Mouse (Mus musculus) adrenal gland, adult 8-10 months (tissue): Measurements from ENCODE around the gene Ypel3. TPM values are rescaled to one million over a fixed set of nuclear protein-coding genes. Genes with fewer than 3 reads are reported as not detected.

ENCODE experiments used
- DNase-seq: peaks from one replicate; pipeline ENCODE4 v3.0.0; 2022
- total RNA-seq, 4 experiments: library from RNA; stranded (reverse); gene quantifications; 2 replicates each; pipeline ENCODE4 v1.2.4; 2022

Ypel3 gene
- total RNA-seq, 4 experiments from 2014 or later: 114 to 148 (median 125) TPM

GRCm38 (mm10) chr7:126794271-126794605, 17.5 kb downstream of the Ypel3 start:
- no peak for DNase-seq

DNA sequence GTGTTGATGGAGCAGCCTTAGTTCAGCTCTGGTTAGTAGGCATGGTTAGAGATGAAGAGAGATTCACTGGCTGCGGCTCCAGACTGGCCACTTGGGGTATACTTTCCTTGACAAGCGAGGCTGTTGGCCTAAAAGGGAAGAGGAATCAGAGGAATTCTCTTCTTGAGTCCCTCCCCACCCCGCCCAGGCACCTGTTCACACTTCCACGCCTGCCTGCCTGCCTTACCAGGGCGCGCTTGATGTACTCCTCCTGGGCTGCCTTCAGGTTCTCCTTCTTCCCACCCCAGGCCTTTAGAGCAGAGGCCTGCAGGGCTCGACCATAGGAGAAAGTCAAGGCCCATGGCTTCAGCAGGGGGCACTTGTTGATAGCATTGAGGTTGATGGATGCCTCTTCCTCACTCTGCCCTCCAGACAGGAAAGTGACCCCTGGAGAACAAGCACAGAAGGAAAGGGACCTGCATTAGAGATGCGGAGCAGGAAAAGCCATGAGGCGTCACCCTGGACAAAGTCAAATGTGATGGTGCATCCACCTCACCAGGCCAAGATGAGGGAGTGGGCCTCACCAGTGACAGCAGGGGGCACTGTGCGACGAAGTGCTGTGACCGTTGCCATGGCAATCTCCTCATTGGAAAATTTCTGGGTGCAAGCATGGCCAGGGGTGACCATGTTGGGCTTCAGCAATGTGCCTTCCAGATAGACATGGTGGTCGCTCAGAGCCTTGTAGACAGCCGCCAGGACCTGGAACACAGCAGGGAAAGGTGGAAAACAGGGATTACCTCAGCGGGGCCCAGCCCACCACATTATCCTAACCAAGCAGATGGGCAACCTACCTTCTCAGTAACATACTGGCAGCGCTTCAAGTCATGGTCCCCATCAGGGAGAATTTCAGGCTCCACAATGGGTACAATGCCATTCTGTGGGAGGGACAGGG, 18.9 kb downstream of the Ypel3 start:
- no peak for DNase-seq

- no peak for DNase-seq
Measured at GRCm38 (mm10) chr7:126796350-126796932, 19.7 kb downstream of the Ypel3 start.

- no peak for DNase-seq
Measured at GRCm38 (mm10) chr7:126797411-126798126, 20.8 kb downstream of the Ypel3 start, which contains the start of gene Fam57b. Gene Fam57b (plus strand): TSS chr7:126797668.

GRCm38 (mm10) chr7:126798127-126799049, 21.6 kb downstream of the Ypel3 start:
- no peak for DNase-seq

DNA sequence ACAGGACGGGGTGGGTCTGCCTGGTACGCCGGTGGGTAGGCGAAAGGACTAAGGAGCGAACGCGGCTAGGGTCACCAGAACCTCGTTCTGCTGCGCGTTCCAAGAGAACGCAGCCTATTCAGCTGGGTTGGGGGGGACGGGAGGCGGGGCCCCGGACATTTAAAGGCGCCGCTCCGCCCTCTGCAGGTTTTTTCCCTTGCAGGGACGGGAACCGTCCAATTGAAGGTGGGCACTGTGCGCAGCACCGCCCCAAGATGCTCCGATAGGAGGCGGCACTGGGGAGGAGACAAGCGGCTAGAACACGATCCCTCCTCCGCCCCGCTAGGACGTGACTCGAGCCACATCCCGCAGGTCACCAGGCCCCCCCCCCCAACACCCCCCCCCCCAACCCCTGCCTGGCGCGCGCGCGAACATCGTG, 22.3 kb downstream of the Ypel3 start:
- DNase-seq: peak; percentile 99

DNA sequence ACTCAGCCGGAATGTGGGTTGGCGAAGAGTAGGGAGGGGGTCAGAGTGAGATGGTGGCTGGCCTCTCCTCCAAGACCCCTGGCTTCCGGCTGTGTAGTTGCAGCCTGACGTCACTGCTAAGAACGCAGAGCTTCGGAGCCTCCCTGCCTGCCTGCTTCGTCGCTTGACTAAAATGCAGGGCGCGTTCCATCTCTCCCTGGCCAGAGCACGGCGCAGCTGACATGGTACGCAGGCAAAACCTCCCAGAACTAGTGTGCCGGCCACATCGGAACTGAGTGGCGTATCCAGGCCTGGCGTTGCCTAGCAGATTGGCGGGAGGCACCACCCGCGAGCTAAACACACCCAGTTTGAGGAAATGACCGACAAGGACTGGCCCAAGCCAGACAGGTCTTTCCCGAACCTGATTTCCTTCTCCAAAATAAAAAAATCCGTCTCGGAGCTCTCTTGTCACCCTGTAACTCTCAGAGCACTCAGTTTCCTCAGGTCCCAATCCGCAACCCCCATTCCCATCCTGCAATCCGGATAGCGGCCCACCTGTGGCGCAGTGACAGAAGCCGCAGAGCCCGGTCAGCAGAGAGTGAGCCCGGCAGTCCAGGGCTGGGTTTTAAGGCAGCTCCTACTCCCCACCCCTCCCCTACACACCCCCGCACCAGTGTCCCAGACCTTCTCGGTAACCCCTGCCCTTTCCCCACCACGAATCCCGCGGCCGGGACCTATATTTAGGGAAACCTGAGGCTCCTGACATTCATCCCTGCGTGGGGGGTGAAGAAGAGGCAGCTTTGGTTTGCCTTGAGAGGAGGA, 22.9 kb downstream of the Ypel3 start:
- no peak for DNase-seq

GRCm38 (mm10) chr7:126800269-126801056, 23.7 kb downstream of the Ypel3 start:
- no peak for DNase-seq

GRCm38 (mm10) chr7:126801057-126801422, 24.3 kb downstream of the Ypel3 start:
- no peak for DNase-seq

GRCm38 (mm10) chr7:126802134-126802889, 25.6 kb downstream of the Ypel3 start:
- peak; percentile 62 for DNase-seq

DNA sequence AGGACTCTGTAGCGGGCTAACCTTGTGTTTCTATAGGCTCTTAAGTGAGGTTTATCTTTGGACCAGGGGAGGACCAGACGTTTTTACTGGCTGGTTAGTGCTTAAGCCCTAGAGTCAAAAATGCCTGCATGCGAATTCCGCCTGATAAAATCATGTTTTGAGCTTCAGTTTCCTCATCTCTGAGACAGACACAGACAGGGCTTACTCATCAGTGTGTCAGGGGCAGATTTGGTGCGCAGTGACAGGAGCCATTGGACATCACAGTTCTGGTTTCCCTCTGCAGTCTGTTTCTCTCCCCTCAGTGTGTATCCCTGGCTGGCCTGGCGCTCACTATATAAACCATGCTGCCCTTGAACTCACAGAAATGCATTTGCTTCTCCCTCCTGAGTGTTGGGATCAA, 26.4 kb downstream of the Ypel3 start:
- DNase-seq: peak; percentile 44

DNA sequence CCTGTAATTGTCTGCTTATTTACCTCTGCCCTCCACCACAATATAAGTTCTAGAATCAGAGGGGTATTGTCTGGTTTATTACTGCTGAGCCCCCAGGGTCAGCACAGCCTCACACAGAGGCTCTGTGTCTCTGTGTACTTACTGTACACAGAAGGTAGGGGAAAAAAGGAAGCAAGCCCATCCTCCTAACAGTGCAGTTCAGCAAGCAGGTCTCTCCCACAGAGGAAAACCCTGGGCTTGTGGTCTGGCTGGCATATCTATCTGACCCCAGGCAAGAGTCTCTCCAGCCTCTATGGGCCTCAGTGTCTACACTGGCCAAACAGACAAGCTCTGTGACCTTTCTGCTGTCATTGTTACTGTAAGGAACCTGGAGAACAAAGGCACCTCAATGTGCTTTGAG, 27.0 kb downstream of the Ypel3 start:
- no peak for DNase-seq

GRCm38 (mm10) chr7:126806956-126807355, 30.2 kb downstream of the Ypel3 start:
- DNase-seq: no peak

DNA sequence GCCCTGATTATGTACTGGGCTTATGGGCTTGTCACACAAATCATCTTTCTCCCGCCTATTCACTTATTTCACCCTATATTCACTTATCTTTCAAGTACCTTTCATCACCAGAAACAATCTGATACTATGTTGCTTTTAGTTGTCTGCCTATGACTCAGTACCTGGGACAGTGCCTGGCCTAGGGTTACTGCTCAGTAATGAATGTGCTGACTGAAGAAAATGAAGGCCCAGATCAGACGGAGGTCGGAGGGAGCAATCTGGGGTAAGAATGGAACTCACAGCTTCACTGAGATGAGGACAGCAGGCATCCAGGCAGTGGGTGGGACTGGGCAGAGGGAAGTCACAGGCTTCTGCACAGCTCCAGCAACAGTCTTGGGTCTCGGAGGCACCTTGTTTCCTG, 30.6 kb downstream of the Ypel3 start:
- no peak for DNase-seq

DNA sequence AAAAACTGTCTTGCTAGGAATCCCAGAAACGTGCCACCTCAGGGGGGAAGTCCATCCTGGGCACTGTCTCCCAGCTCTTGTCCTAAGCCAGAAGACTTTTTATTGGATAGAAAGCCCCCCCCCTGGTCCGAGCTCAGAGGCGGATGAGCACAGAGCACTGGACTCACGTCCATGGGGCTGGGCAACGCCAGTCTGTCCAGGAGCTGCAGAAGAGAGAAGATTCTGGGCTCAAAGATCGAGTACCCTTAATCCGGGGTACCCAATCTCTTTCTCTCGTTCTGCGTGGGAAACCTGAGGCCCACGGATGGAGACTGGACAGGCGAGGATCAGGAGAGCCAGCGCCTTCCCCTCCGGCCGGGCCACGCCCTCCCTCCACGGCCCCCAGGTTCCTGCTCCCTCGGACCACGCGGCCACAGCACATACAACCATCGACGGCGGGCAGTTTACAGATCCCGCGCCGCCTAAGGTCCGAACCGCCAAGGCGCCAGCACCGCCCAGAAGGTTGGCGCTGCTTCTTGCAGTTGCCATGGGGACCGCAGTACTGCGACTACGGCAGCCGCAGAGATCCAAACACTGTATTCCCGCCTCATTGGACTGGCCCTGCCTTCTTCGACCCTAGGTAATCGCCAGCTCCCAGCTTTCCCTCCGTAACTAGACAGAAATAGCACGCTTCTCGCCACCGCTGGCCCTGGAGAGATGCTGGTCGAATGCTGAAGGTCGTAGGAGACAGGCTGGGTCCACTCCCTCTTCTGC, 32.1 kb downstream of the Ypel3 start:
- peak; percentile 86 for DNase-seq

GRCm38 (mm10) chr7:126809723-126810369, 33.1 kb downstream of the Ypel3 start:
- no peak for DNase-seq

DNA sequence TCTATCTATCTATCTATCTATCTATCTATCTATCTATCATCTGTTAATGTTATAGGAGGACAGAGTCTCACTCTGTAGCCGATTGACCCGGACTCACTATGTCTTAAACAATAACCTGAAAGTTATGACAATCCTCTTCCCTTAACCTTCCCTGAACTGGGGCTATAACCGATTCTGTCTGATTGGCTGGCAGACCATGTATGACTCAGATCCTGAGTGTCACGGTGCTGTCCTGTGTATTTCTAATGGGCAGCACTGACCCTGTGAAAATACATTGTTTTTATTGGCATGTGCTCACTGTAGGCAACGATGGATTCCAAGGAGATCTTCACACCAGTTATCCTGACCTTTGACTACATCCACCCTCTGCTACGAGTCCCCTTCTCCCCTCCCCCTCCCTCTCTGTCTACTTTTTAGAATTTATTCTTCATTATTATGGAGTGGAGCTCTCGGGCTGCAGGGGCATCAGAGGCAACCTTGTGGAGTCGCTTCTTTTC, 39.0 kb downstream of the Ypel3 start:
- no peak for DNase-seq

GRCm38 (mm10) chr7:126816494-126816893, 39.7 kb downstream of the Ypel3 start:
- no peak for DNase-seq
